Mouse (Mus musculus): ENCODE data around the gene Vmn1r172. TPM values are rescaled to one million over a fixed set of nuclear protein-coding genes. Genes with fewer than 3 reads are reported as not detected.

Gene Vmn1r172
- polyA plus RNA-seq (2015; fragmentation: Illumina TruSeq; extraction: RNeasy Lipid Tissue Mini Kit (QIAGEN cat#74804); ENCODE audit: insufficient read depth, low replicate concordance) = not detected

DNA sequence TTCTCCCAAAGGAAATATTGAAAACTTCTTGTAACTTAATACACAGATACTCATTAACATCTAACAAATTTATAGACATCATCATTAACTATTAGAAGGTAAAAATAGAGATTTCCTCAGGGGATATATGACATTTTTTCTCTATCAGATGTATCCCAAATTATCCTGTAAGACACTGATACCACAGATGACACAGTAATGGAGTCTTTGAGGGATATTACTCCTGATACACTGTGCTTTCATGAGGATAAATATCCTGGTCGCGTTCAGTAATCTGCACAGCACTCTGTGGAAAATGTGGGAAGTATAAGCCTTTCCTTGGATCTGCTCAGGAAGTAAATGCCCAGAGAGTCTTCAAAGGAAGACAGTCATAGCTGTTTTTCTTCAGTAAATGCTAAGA is at the start of gene Vmn1r172:
Vmn1r172 (plus strand) TSS at position 301 of the 400 bp plus-strand sequence.

DNA sequence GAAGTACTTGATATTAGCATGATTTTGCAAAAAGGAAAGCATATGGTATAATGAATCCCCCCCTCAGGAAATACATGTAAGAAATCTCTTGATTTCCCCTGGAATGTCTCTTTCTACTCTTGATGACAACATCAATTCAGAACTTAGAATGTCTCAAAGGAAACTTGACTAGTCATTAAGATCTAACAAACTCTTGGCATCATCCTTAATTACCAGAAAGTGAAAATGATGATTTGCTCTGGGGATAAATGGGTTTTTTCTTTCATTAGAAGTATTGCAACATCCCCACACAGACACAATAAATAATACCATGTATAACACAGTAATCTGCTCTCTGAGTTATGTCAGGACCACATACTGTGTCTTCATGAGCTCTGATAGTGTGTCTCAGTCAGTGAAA is 27.7 kb upstream of the Vmn1r172 start, which contains the start of gene Vmn1r171:
Vmn1r171 (plus strand) TSS at position 301 of the 400 bp plus-strand sequence.

DNA sequence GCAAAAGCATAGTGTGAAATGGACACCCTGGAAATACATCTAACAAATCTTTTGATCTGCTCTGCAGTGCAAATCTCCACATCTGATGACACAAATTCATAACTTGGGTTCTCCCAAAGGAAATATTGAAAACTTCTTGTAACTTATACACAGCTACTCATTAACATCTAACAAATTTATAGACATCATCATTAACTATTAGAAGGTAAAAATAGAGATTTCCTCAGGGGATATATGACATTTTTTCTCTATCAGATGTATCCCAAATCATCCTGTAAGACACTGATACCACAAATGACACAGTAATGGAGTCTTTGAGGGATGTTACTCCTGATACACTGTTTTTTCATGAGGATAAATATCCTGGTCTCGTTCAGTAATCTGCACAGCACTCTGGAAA is 42.3 kb downstream of the Vmn1r172 start, which contains the start of gene Vmn1r173:
Vmn1r173 (plus strand) TSS at position 301 of the 400 bp plus-strand sequence.

Other genes starting within 250 kb of the Vmn1r172 start
- not detected for gene Vmn1r167, start 151.1 kb upstream of the Vmn1r172 start, polyA plus RNA-seq (2015; fragmentation: Illumina TruSeq; extraction: RNeasy Lipid Tissue Mini Kit (QIAGEN cat#74804); ENCODE audit: insufficient read depth, low replicate concordance)
- gene Vmn1r168, start 118.6 kb upstream of the Vmn1r172 start, polyA plus RNA-seq (2015; fragmentation: Illumina TruSeq; extraction: RNeasy Lipid Tissue Mini Kit (QIAGEN cat#74804); ENCODE audit: insufficient read depth, low replicate concordance) = not detected
- gene Vmn1r169, start 82.8 kb upstream of the Vmn1r172 start, polyA plus RNA-seq (2015; fragmentation: Illumina TruSeq; extraction: RNeasy Lipid Tissue Mini Kit (QIAGEN cat#74804); ENCODE audit: insufficient read depth, low replicate concordance) = not detected
- gene Vmn1r170, start 52.1 kb upstream of the Vmn1r172 start, polyA plus RNA-seq (2015; fragmentation: Illumina TruSeq; extraction: RNeasy Lipid Tissue Mini Kit (QIAGEN cat#74804); ENCODE audit: insufficient read depth, low replicate concordance) = not detected
- not detected for gene Vmn1r171, start 27.6 kb upstream of the Vmn1r172 start, polyA plus RNA-seq (2015; fragmentation: Illumina TruSeq; extraction: RNeasy Lipid Tissue Mini Kit (QIAGEN cat#74804); ENCODE audit: insufficient read depth, low replicate concordance)
- not detected for gene Vmn1r173, start 42.4 kb downstream of the Vmn1r172 start, polyA plus RNA-seq (2015; fragmentation: Illumina TruSeq; extraction: RNeasy Lipid Tissue Mini Kit (QIAGEN cat#74804); ENCODE audit: insufficient read depth, low replicate concordance)
- not detected for gene Vmn1r174, start 94.0 kb downstream of the Vmn1r172 start, polyA plus RNA-seq (2015; fragmentation: Illumina TruSeq; extraction: RNeasy Lipid Tissue Mini Kit (QIAGEN cat#74804); ENCODE audit: insufficient read depth, low replicate concordance)
- not detected for gene Vmn1r175, start 152.3 kb downstream of the Vmn1r172 start, polyA plus RNA-seq (2015; fragmentation: Illumina TruSeq; extraction: RNeasy Lipid Tissue Mini Kit (QIAGEN cat#74804); ENCODE audit: insufficient read depth, low replicate concordance)
- not detected for gene Vmn1r176, start 179.1 kb downstream of the Vmn1r172 start, polyA plus RNA-seq (2015; fragmentation: Illumina TruSeq; extraction: RNeasy Lipid Tissue Mini Kit (QIAGEN cat#74804); ENCODE audit: insufficient read depth, low replicate concordance)
- not detected for gene Vmn1r177, start 208.1 kb downstream of the Vmn1r172 start, polyA plus RNA-seq (2015; fragmentation: Illumina TruSeq; extraction: RNeasy Lipid Tissue Mini Kit (QIAGEN cat#74804); ENCODE audit: insufficient read depth, low replicate concordance)
- gene Vmn1r178, start 233.7 kb downstream of the Vmn1r172 start, polyA plus RNA-seq (2015; fragmentation: Illumina TruSeq; extraction: RNeasy Lipid Tissue Mini Kit (QIAGEN cat#74804); ENCODE audit: insufficient read depth, low replicate concordance) = not detected